Mouse (Mus musculus): ENCODE results near the gene Tbc1d22a.
"Not testable (repeated sequence)": the region's sequence is repeated elsewhere in the genome, so short reads cannot be mapped to it uniquely, and the experiment has no call there.

The Tbc1d22a gene

GRCm38 (mm10) chr15:86203292-86203793 lies 10.9 kb upstream of the Tbc1d22a start:
- no peak for DNase-seq (ENCODE audit: low read depth, low spot score)

- DNase-seq (ENCODE audit: low read depth, low spot score) = peak; percentile 79
Observed at GRCm38 (mm10) chr15:86203942-86204561, 10.2 kb upstream of the Tbc1d22a start.

- peak; percentile 82 for DNase-seq (ENCODE audit: low read depth, low spot score)
Observed at GRCm38 (mm10) chr15:86205300-86205699, 9.0 kb upstream of the Tbc1d22a start.

- DNase-seq (ENCODE audit: low read depth, low spot score) = no peak
Observed at GRCm38 (mm10) chr15:86206385-86206784, 7.9 kb upstream of the Tbc1d22a start.

GRCm38 (mm10) chr15:86212193-86212592 lies 2.1 kb upstream of the Tbc1d22a start:
- not testable (repeated sequence) for DNase-seq (ENCODE audit: low read depth, low spot score)

- no peak for DNase-seq (ENCODE audit: low read depth, low spot score)
Observed at GRCm38 (mm10) chr15:86214549-86215201, 416 bp downstream of the Tbc1d22a start.

GRCm38 (mm10) chr15:86216641-86217040 lies 2.4 kb downstream of the Tbc1d22a start:
- not testable (repeated sequence) for DNase-seq (ENCODE audit: low read depth, low spot score)

GRCm38 (mm10) chr15:86219534-86220228 lies 5.4 kb downstream of the Tbc1d22a start:
- DNase-seq (ENCODE audit: low read depth, low spot score) = no peak

- DNase-seq (ENCODE audit: low read depth, low spot score) = no peak
Observed at GRCm38 (mm10) chr15:86220229-86220630, 6.0 kb downstream of the Tbc1d22a start.

- DNase-seq (ENCODE audit: low read depth, low spot score) = no peak
Observed at GRCm38 (mm10) chr15:86220715-86221114, 6.5 kb downstream of the Tbc1d22a start.

GRCm38 (mm10) chr15:86221369-86221768 lies 7.1 kb downstream of the Tbc1d22a start:
- DNase-seq (ENCODE audit: low read depth, low spot score) = no peak

- not testable (repeated sequence) for DNase-seq (ENCODE audit: low read depth, low spot score)
Observed at GRCm38 (mm10) chr15:86221901-86222300, 7.6 kb downstream of the Tbc1d22a start.

GRCm38 (mm10) chr15:86224972-86225551 lies 10.8 kb downstream of the Tbc1d22a start:
- DNase-seq (ENCODE audit: low read depth, low spot score) = no peak

GRCm38 (mm10) chr15:86226221-86226620 lies 12.0 kb downstream of the Tbc1d22a start:
- no peak for DNase-seq (ENCODE audit: low read depth, low spot score)

GRCm38 (mm10) chr15:86226968-86227367 lies 12.7 kb downstream of the Tbc1d22a start:
- DNase-seq (ENCODE audit: low read depth, low spot score) = no peak

- DNase-seq (ENCODE audit: low read depth, low spot score) = peak; percentile 82
Observed at GRCm38 (mm10) chr15:86228186-86228585, 13.9 kb downstream of the Tbc1d22a start.

GRCm38 (mm10) chr15:86229088-86229487 lies 14.8 kb downstream of the Tbc1d22a start:
- no peak for DNase-seq (ENCODE audit: low read depth, low spot score)

GRCm38 (mm10) chr15:86229623-86230022 lies 15.4 kb downstream of the Tbc1d22a start:
- no peak for DNase-seq (ENCODE audit: low read depth, low spot score)

GRCm38 (mm10) chr15:86231170-86231569 lies 16.9 kb downstream of the Tbc1d22a start:
- DNase-seq (ENCODE audit: low read depth, low spot score) = no peak

- no peak for DNase-seq (ENCODE audit: low read depth, low spot score)
Observed at GRCm38 (mm10) chr15:86231831-86232512, 17.7 kb downstream of the Tbc1d22a start.

GRCm38 (mm10) chr15:86234001-86234400 lies 19.7 kb downstream of the Tbc1d22a start:
- no peak for DNase-seq (ENCODE audit: low read depth, low spot score)
